In genomic region chr3:83986740-83987139, GRCm38 (mm10) we compare ENCODE assay signal across 18 mouse cellular contexts. TPM values are rescaled to one million over a fixed set of nuclear protein-coding genes. Genes with fewer than 3 reads are reported as not detected.
DNase-seq lines count a peak whose midpoint lies in the region; ATAC-seq and TF ChIP-seq lines count a peak whose summit lies in the region.
"Had no signal": no experiment of that assay in that cellular context is flagged by ENCODE, and none has a peak within 500 bp of the region (broad histone marks: within the 10 kb centered on the region; RNA-seq: fewer than 3 reads in every experiment).

No protein-coding gene starts in this region.

- H3K36me3 ChIP-seq in heart, adult 2 months (ENCODE audit: control insufficient read depth, insufficient read depth, low read length), result no peaks in the 10 kb centered on the region
- peaks cover 11% of the 10 kb centered on the region for H3K36me3 ChIP-seq in midbrain, embryonic 10.5 days
- no peaks in the 10 kb centered on the region for H3K36me3 ChIP-seq in midbrain, postnatal 0 days (ENCODE audit: insufficient read depth, low read length)
- H3K36me3 ChIP-seq in forebrain, embryonic 14.5 days (ENCODE audit: control insufficient read depth, insufficient read depth, low read length), result no peaks in the 10 kb centered on the region
- H3K36me3 ChIP-seq: embryonic facial prominence, embryonic 15.5 days; limb, embryonic 15.5 days had no signal

- no peak for TF ChIP-seq POLR2A in heart, adult 2 months (IDR thresholded peaks at IDR 0.05; ENCODE audit: insufficient read depth, low read depth, low read length)

- H3K79me2 ChIP-seq in heart, adult 2 months (replicated peaks; ENCODE audit: control insufficient read depth, insufficient read depth, low read length), result 0 out of 2 replicates have a peak, but pooled peaks cover 1% of the 10 kb centered on the region

- no peak for TF ChIP-seq EP300 in heart, adult 2 months (IDR thresholded peaks at IDR 0.05; ENCODE audit: insufficient read depth, low read depth, low read length)

- no peak overlapping the region for H3K9ac ChIP-seq in heart, adult 2 months (ENCODE audit: low read depth, low read length)
- H3K9ac ChIP-seq in midbrain, postnatal 0 days (replicated peaks; ENCODE audit: low read length, poor library complexity, severe bottlenecking), result no peak overlapping the region
- H3K9ac ChIP-seq in forebrain, embryonic 14.5 days (ENCODE audit: low read length), result no peak overlapping the region
- H3K9ac ChIP-seq: embryonic facial prominence, embryonic 15.5 days; limb, embryonic 15.5 days; liver, embryonic 14.5 days; lung, embryonic 14.5 days had no signal

- intact Hi-C loops in heart, adult 2 months (cut with DNase I), result no loop called here
- intact Hi-C loops in heart, postnatal 36 days (cut with DNase I), result no loop called here

- H3K9me3 ChIP-seq in midbrain, embryonic 10.5 days (replicated peaks), result no peaks in the 10 kb centered on the region; the same call in 1 of the 2 replicates
- H3K9me3 ChIP-seq in midbrain, postnatal 0 days (ENCODE audit: low read length), result no peaks in the 10 kb centered on the region
- no peaks in the 10 kb centered on the region for H3K9me3 ChIP-seq in forebrain, embryonic 14.5 days (replicated peaks; ENCODE audit: control insufficient read depth, low read length)
- H3K9me3 ChIP-seq: embryonic facial prominence, embryonic 15.5 days; limb, embryonic 15.5 days had no signal

- TF ChIP-seq CTCF in heart, adult 2 months (IDR thresholded peaks at IDR 0.05), result no peak
- TF ChIP-seq CTCF in midbrain, postnatal 0 days (IDR thresholded peaks at IDR 0.05), result no peak

- peaks cover 5% of the 10 kb centered on the region for H3K4me1 ChIP-seq in heart, adult 2 months (ENCODE audit: control insufficient read depth, insufficient read depth, low read length)
- peaks cover 91% of the 10 kb centered on the region for H3K4me1 ChIP-seq in midbrain, embryonic 10.5 days
- H3K4me1 ChIP-seq in midbrain, postnatal 0 days (ENCODE audit: insufficient read depth, low read length), result peaks cover 8% of the 10 kb centered on the region; the same call in 1 of the 2 replicates
- peaks cover 90% of the 10 kb centered on the region for H3K4me1 ChIP-seq in forebrain, embryonic 14.5 days (ENCODE audit: control insufficient read depth, insufficient read depth, low read length)

- peak; percentile 50 to 81 for DNase-seq in adrenal gland, adult (ENCODE audit: inconsistent age in 2 of 2, low spot score in 1 of 2)
- no peak for DNase-seq in adrenal gland, adult 8-10 months
- DNase-seq in heart, adult 2 months, result no peak
- no peak for DNase-seq in heart, postnatal 36 days
- DNase-seq in midbrain, embryonic 10.5 days (ENCODE audit: low spot score), result no peak
- no peak for DNase-seq in midbrain, postnatal 0 days (ENCODE audit: low spot score)
- no peak for DNase-seq in forebrain, embryonic 14.5 days (ENCODE audit: low spot score)
- no peak for DNase-seq in urinary bladder, postnatal 36 days (ENCODE audit: low spot score in 2 of 2)
- DNase-seq: cerebellum, adult 2 months; cerebellum, postnatal 25 days; gastrocnemius, postnatal 10 days; kidney, adult 2 months; kidney, postnatal 10 days; lung, embryonic 14.5 days had no signal

- ATAC-seq in midbrain, postnatal 0 days (ENCODE audit: low FRiP score), result no peak
- no peak for ATAC-seq in forebrain, embryonic 14.5 days

- no peak overlapping the region for H3K4me3 ChIP-seq in heart, adult 2 months
- H3K4me3 ChIP-seq in midbrain, embryonic 10.5 days, result no peak overlapping the region
- no peak overlapping the region for H3K4me3 ChIP-seq in midbrain, postnatal 0 days (ENCODE audit: low read depth, low read length)
- no peak overlapping the region for H3K4me3 ChIP-seq in forebrain, embryonic 14.5 days (ENCODE audit: low read depth, low read length)
- H3K4me3 ChIP-seq: embryonic facial prominence, embryonic 15.5 days; left cerebral cortex, adult 2 months; limb, embryonic 15.5 days had no signal

- H3K27me3 ChIP-seq in heart, adult 2 months (ENCODE audit: control insufficient read depth, insufficient read depth, low read length), result no peaks in the 10 kb centered on the region
- no peaks in the 10 kb centered on the region for H3K27me3 ChIP-seq in midbrain, embryonic 10.5 days (ENCODE audit: low read depth, poor library complexity, severe bottlenecking)
- no peaks in the 10 kb centered on the region for H3K27me3 ChIP-seq in midbrain, postnatal 0 days (ENCODE audit: insufficient read depth, low read length)
- H3K27me3 ChIP-seq in forebrain, embryonic 14.5 days (replicated peaks; ENCODE audit: control insufficient read depth, insufficient read depth, low read length), result no peaks in the 10 kb centered on the region
- H3K27me3 ChIP-seq: embryonic facial prominence, embryonic 15.5 days; limb, embryonic 15.5 days had no signal

- WGBS in heart, adult 2 months, result 71% methylated on average over 3 of the region's 3 CpGs
- 71% methylated on average over 3 of the region's 3 CpGs for WGBS in midbrain, embryonic 10.5 days
- WGBS in midbrain, postnatal 0 days, result 84% methylated on average over 3 of the region's 3 CpGs
- WGBS in forebrain, embryonic 14.5 days, result 75% methylated on average over 3 of the region's 3 CpGs

- H3K27ac ChIP-seq in heart, adult 2 months, result peak overlapping the region; percentile 12; the same call in 1 of the 2 replicates
- H3K27ac ChIP-seq in midbrain, embryonic 10.5 days (replicated peaks), result peak overlapping the region; percentile 49; the same call in 1 of the 2 replicates
- H3K27ac ChIP-seq in midbrain, postnatal 0 days (ENCODE audit: low read depth, low read length), result no peak overlapping the region
- H3K27ac ChIP-seq in forebrain, embryonic 14.5 days (ENCODE audit: low read depth, low read length), result 0 out of 2 replicates have a peak overlapping the region, but pooled peaks have one; percentile 90
- H3K27ac ChIP-seq: embryonic facial prominence, embryonic 15.5 days; left cerebral cortex, adult 2 months; limb, embryonic 15.5 days; liver, embryonic 14.5 days had no signal

- no peak overlapping the region for H3K4me2 ChIP-seq in midbrain, postnatal 0 days (ENCODE audit: low read depth, low read length, poor library complexity, severe bottlenecking)
- no peak overlapping the region for H3K4me2 ChIP-seq in forebrain, embryonic 14.5 days (ENCODE audit: low read length)
- H3K4me2 ChIP-seq: limb, embryonic 15.5 days; lung, embryonic 14.5 days had no signal

RNA-seq across cellular contexts. Expression of gene Tmem131l, which starts 53.2 kb away (rescaled TPM):
- 10 to 100 TPM; 37.3 to 56.8 (median 50.1) TPM for total RNA-seq in adrenal gland, adult 8-10 months (2022)
- total RNA-seq in heart, adult 2 months (2021), result 10 to 100 TPM; 22.0 to 23.4 TPM
- polyA plus RNA-seq in heart, adult 2 months (2012; rRNA removed), result 17.3 and 18.1 TPM in 2 replicates
- total RNA-seq in heart, postnatal 36 days (2021), result 10 to 100 TPM; 25.5 to 26.1 TPM
- polyA plus RNA-seq in midbrain, embryonic 10.5 days (2016; fragmentation: Nextera tagmentation; extraction: Ambion mirVana), result 59.4 and 68.0 TPM in 2 replicates
- 37.3 and 37.7 TPM in 2 replicates for total RNA-seq in midbrain, postnatal 0 days (2014; rRNA removed)
- 16.1 and 22.5 TPM in 2 replicates for polyA plus RNA-seq in midbrain, postnatal 0 days (2015; fragmentation: Nextera tagmentation; extraction: Ambion mirVana)
- polyA plus RNA-seq in forebrain, embryonic 14.5 days (2014; fragmentation: Nextera tagmentation; extraction: Ambion mirVana), result 123 and 131 TPM in 2 replicates

Comparison
In these comparisons a context has a peak if more than half of its experiments do, and no peak if none do; other contexts are left out.
1. DNase-seq: peak in adrenal gland, adult (2 of 2); none in adrenal gland, adult 8-10 months (single experiment), heart, adult 2 months (0 of 2), heart, postnatal 36 days (0 of 2), midbrain, embryonic 10.5 days (single experiment), midbrain, postnatal 0 days (single experiment), forebrain, embryonic 14.5 days (single experiment) and urinary bladder, postnatal 36 days (0 of 2).